ENCODE assay signal across 15 mouse cellular contexts in genomic region chr8:94907591-94908300, GRCm38 (mm10). TPM values are rescaled to one million over a fixed set of nuclear protein-coding genes. Genes with fewer than 3 reads are reported as not detected.
DNase-seq lines count a peak whose midpoint lies in the region; ATAC-seq and TF ChIP-seq lines count a peak whose summit lies in the region.
"Had no signal": no experiment of that assay in that cellular context is flagged by ENCODE, and none has a peak within 500 bp of the region (broad histone marks: within the 10 kb centered on the region; RNA-seq: fewer than 3 reads in every experiment).

No protein-coding gene starts in this region.

- peak; percentile 16; the same call in 1 of the 2 replicates for TF ChIP-seq CTCF in olfactory bulb, adult 2 months (IDR thresholded peaks at IDR 0.05; ENCODE audit: insufficient read depth, low read depth, low read length)

- H3K4me2 ChIP-seq in kidney, embryonic 14.5 days (replicated peaks; ENCODE audit: low read depth, low read length), result no peak overlapping the region
- H3K4me2 ChIP-seq: stomach, embryonic 15.5 days had no signal

- H3K27me3 ChIP-seq in kidney, embryonic 14.5 days (ENCODE audit: control insufficient read depth, insufficient read depth, low read length), result peaks cover 1% of the 10 kb centered on the region; the same call in 1 of the 2 replicates
- H3K27me3 ChIP-seq: stomach, embryonic 15.5 days had no signal

- no peak overlapping the region for H3K9ac ChIP-seq in kidney, embryonic 14.5 days (ENCODE audit: low read depth, low read length)
- H3K9ac ChIP-seq: liver, embryonic 14.5 days; stomach, embryonic 15.5 days had no signal

- WGBS in kidney, embryonic 14.5 days, result 73% methylated on average over 18 of the region's 18 CpGs
- 34% methylated on average over 18 of the region's 18 CpGs for WGBS in olfactory bulb, adult 2 months

- no peak for ATAC-seq in kidney, embryonic 14.5 days (ENCODE audit: low FRiP score, low TSS enrichment)
- no peak for ATAC-seq in megakaryocyte-erythroid progenitor cell, adult 5-6 weeks (replicated peaks; ENCODE audit: low FRiP score, low TSS enrichment, poor library complexity, severe bottlenecking)

- H3K4me3 ChIP-seq in kidney, embryonic 14.5 days (ENCODE audit: low read length), result no peak overlapping the region
- H3K4me3 ChIP-seq in olfactory bulb, adult 2 months (ENCODE audit: insufficient read depth, low read depth, low read length), result peak overlapping the region; percentile 15; the same call in 1 of the 2 replicates
- H3K4me3 ChIP-seq: hindbrain, embryonic 10.5 days; stomach, embryonic 15.5 days had no signal

- peak; percentile 46 to 71 for DNase-seq in heart, adult 9 months (ENCODE audit: low spot score in 2 of 2)
- no peak for DNase-seq in heart, postnatal 4 days
- DNase-seq in right cerebral cortex, postnatal 10 days (ENCODE audit: low spot score in 2 of 2), result peak; percentile 44 to 47
- DNase-seq in right cerebral cortex, postnatal 25 days, result no peak
- DNase-seq in gastrocnemius, adult 18-20 months (ENCODE audit: low spot score), result no peak
- DNase-seq: cerebellum, adult 2 months; gastrocnemius, postnatal 10 days had no signal

- no peaks in the 10 kb centered on the region for H3K9me3 ChIP-seq in kidney, embryonic 14.5 days (ENCODE audit: control insufficient read depth, low read length)
- H3K9me3 ChIP-seq: hindbrain, embryonic 10.5 days; stomach, embryonic 15.5 days had no signal

- H3K4me1 ChIP-seq in kidney, embryonic 14.5 days (ENCODE audit: control insufficient read depth, insufficient read depth, low read length), result peaks cover 20% of the 10 kb centered on the region
- peaks cover 36% of the 10 kb centered on the region for H3K4me1 ChIP-seq in olfactory bulb, adult 2 months (ENCODE audit: control insufficient read depth, insufficient read depth, low read length)

- H3K36me3 ChIP-seq in kidney, embryonic 14.5 days (ENCODE audit: control insufficient read depth, insufficient read depth, low read length), result peaks cover 61% of the 10 kb centered on the region

- H3K27ac ChIP-seq in kidney, embryonic 14.5 days (ENCODE audit: low read depth, low read length), result peak overlapping the region; percentile 17; the same call in 1 of the 2 replicates
- peak overlapping the region; percentile 70 for H3K27ac ChIP-seq in olfactory bulb, adult 2 months (ENCODE audit: insufficient read depth, low read depth, low read length)
- H3K27ac ChIP-seq: hindbrain, embryonic 10.5 days; liver, embryonic 14.5 days; stomach, embryonic 15.5 days had no signal

- TF ChIP-seq POLR2A in olfactory bulb, adult 2 months (IDR thresholded peaks at IDR 0.05; ENCODE audit: insufficient read depth, low read depth, low read length), result no peak

RNA-seq across cellular contexts. Expression of gene Ccdc102a, which starts 10.2 kb away (rescaled TPM):
- 10 to 100 TPM; 18.1 to 19.4 TPM for total RNA-seq in heart, postnatal 4 days (2021)
- 24.2 and 29.4 TPM in 2 replicates for polyA plus RNA-seq in kidney, embryonic 14.5 days (2014; fragmentation: Nextera tagmentation; extraction: Ambion mirVana)
- polyA plus RNA-seq in olfactory bulb, adult 2 months (2012; ENCODE audit: insufficient read depth, insufficient read length, low replicate concordance, missing spikeins), result not detected in 2 replicates
- 1 to 10 TPM; 2.5 to 5.3 TPM for total RNA-seq in gastrocnemius, adult 18-20 months (2021)
- not detected in 2 replicates for total RNA-seq in megakaryocyte-erythroid progenitor cell, adult 5-6 weeks (2014; fragmentation: Nextera tagmentation)
- 0.85 and 1.1 TPM in 2 replicates for total RNA-seq in megakaryocyte-erythroid progenitor cell, adult 5-6 weeks (2017)

RNA-seq across cellular contexts. Expression of gene Adgrg5, which starts 15.7 kb away (rescaled TPM):
- under 1 TPM; 0.12 to 0.50 TPM for total RNA-seq in heart, postnatal 4 days (2021)
- not detected in 2 replicates for polyA plus RNA-seq in kidney, embryonic 14.5 days (2014; fragmentation: Nextera tagmentation; extraction: Ambion mirVana)
- polyA plus RNA-seq in olfactory bulb, adult 2 months (2012; ENCODE audit: insufficient read depth, insufficient read length, low replicate concordance, missing spikeins), result not detected in 2 replicates
- total RNA-seq in gastrocnemius, adult 18-20 months (2021), result not detected
- 0.69 and 1.4 TPM in 2 replicates for total RNA-seq in megakaryocyte-erythroid progenitor cell, adult 5-6 weeks (2014; fragmentation: Nextera tagmentation)
- total RNA-seq in megakaryocyte-erythroid progenitor cell, adult 5-6 weeks (2017), result 0.30 and 1.8 TPM in 2 replicates
- total RNA-seq: left cerebral cortex, postnatal 10 days; megakaryocyte progenitor cell, adult 5-6 weeks had no signal

RNA-seq across cellular contexts. Expression of gene Dok4, which starts 31.6 kb away (rescaled TPM):
- total RNA-seq in heart, postnatal 4 days (2021), result 10 to 100 TPM; 34.2 to 39.5 TPM
- 14.6 and 20.6 TPM in 2 replicates for polyA plus RNA-seq in kidney, embryonic 14.5 days (2014; fragmentation: Nextera tagmentation; extraction: Ambion mirVana)
- polyA plus RNA-seq in olfactory bulb, adult 2 months (2012; ENCODE audit: insufficient read depth, insufficient read length, low replicate concordance, missing spikeins), result not detected in 2 replicates
- total RNA-seq in gastrocnemius, adult 18-20 months (2021), result 1 to 10 TPM; 3.3 to 7.2 TPM
- 1.2 TPM in 1 of 2 replicates, not detected in the other for total RNA-seq in megakaryocyte-erythroid progenitor cell, adult 5-6 weeks (2014; fragmentation: Nextera tagmentation)
- 1.6 TPM in 1 of 2 replicates, not detected in the other for total RNA-seq in megakaryocyte-erythroid progenitor cell, adult 5-6 weeks (2017)

RNA-seq across cellular contexts. Expression of gene Polr2c, which starts 50.5 kb away (rescaled TPM):
- total RNA-seq in heart, postnatal 4 days (2021), result 10 to 100 TPM; 63.3 to 74.8 TPM
- polyA plus RNA-seq in kidney, embryonic 14.5 days (2014; fragmentation: Nextera tagmentation; extraction: Ambion mirVana), result 183 and 185 TPM in 2 replicates
- not detected in 2 replicates for polyA plus RNA-seq in olfactory bulb, adult 2 months (2012; ENCODE audit: insufficient read depth, insufficient read length, low replicate concordance, missing spikeins)
- 10 to 100 TPM; 48.9 to 56.7 TPM for total RNA-seq in gastrocnemius, adult 18-20 months (2021)
- total RNA-seq in megakaryocyte-erythroid progenitor cell, adult 5-6 weeks (2014; fragmentation: Nextera tagmentation), result 62.4 and 91.6 TPM in 2 replicates
- total RNA-seq in megakaryocyte-erythroid progenitor cell, adult 5-6 weeks (2017), result 49.2 and 93.1 TPM in 2 replicates

Comparison
In these comparisons a context has a peak if more than half of its experiments do, and no peak if none do; other contexts are left out.
1. DNase-seq: peak in heart, adult 9 months (2 of 2) and right cerebral cortex, postnatal 10 days (2 of 2); none in heart, postnatal 4 days (single experiment), right cerebral cortex, postnatal 25 days (single experiment) and gastrocnemius, adult 18-20 months (single experiment).
2. RNA of gene Dok4, which starts 31.6 kb away (total RNA-seq): 34.2 to 39.5 TPM in heart, postnatal 4 days; 3.3 to 7.2 TPM in gastrocnemius, adult 18-20 months and 1.2 to 1.6 TPM in megakaryocyte-erythroid progenitor cell, adult 5-6 weeks; every median in the first group is over 4 times any median in the second.